Mouse (Mus musculus) thymus, postnatal 0 days (tissue): ENCODE measurements around the gene Mre11a. TPM values are rescaled to one million over a fixed set of nuclear protein-coding genes. Genes with fewer than 3 reads are reported as not detected.

Experiments
- DNase-seq: peaks from one replicate; pipeline ENCODE4 v3.0.0-alpha.2; 2015; ENCODE audit warnings: low spot score
- polyA plus RNA-seq: library from polyadenylated mRNA; unstranded; fragments of >200 nt; fragmentation: Nextera tagmentation; extraction: Ambion mirVana; gene quantifications from 2 replicates; pipeline ENCODE4 v1.2.1, GENCODE M21; 2015

Mre11a gene
- polyA plus RNA-seq, 1 experiment from 2014 or later, result 27.8 TPM

DNA sequence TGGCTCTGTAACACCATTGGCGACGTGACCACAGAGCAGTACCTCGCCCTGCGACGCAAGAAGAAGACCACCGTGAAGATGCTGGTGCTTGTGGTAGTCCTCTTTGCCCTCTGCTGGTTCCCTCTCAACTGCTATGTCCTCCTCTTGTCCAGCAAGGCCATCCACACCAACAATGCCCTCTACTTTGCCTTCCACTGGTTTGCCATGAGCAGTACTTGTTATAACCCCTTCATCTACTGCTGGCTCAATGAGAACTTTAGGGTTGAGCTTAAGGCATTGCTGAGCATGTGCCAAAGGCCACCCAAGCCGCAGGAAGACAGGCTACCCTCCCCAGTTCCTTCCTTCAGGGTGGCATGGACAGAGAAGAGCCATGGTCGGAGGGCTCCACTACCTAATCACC is 83.9 kb downstream of the Mre11a start:
- no peak for DNase-seq

DNA sequence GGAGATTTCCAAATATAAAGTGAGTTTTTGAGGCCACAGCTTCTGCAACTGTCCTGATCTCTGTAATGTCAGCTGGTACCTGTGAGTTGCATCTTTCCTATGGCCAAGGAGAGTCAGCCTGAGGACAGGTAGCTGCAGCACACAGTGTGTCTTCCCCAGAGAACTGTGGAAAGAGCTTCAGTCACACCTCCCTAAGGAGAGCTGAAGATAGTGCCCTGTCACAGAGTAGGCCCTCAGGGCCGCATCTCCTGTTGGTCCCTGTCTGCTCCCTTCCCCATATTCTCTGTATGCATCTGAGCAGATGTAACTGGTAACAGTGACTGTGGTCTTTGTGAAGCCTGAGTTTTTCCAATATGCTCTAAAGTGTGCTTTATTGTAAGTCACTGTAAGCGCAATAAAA is 85.9 kb downstream of the Mre11a start:
- no peak for DNase-seq

DNA sequence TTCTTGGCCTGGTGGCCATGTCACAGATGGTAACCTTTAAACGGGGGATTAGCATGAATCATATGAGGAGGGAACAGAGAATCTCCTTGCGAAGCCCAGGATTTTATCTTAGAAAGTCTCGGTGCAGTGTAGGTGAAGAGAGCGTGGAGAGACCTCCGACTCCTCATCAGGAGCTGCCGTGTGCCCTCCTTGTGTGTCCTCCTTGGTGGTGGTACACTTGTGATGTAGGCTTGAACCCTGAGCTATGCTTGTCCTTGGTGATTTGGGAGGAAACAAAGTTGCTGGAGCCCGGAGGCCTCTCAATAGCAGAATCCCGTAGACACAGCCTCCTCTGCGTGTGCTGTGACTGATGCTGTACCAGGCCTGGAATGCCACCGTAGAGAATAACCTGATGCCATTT is 86.3 kb downstream of the Mre11a start:
- no peak for DNase-seq

DNA sequence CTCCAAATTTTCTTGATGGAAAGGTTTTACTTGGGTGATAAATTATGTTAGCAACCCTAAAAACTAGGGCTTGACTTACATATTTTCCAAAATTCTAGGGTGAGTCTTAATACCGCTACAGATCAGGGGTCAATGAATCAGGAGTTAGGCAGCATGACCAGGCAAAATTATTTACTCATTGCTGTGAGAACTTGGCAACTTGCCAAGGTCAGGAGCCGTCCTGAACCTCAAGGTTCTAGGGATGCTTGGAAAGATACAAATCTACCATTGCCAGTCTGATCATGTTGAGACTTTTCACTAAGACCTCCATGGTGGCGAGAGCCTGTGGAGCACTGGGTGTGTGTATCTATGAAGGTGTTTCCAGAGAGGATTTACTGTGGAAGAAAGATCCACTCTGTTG is 87.1 kb downstream of the Mre11a start:
- DNase-seq, result no peak

GRCm38 (mm10) chr9:14872181-14872930 is 87.9 kb downstream of the Mre11a start:
- no peak for DNase-seq

DNA sequence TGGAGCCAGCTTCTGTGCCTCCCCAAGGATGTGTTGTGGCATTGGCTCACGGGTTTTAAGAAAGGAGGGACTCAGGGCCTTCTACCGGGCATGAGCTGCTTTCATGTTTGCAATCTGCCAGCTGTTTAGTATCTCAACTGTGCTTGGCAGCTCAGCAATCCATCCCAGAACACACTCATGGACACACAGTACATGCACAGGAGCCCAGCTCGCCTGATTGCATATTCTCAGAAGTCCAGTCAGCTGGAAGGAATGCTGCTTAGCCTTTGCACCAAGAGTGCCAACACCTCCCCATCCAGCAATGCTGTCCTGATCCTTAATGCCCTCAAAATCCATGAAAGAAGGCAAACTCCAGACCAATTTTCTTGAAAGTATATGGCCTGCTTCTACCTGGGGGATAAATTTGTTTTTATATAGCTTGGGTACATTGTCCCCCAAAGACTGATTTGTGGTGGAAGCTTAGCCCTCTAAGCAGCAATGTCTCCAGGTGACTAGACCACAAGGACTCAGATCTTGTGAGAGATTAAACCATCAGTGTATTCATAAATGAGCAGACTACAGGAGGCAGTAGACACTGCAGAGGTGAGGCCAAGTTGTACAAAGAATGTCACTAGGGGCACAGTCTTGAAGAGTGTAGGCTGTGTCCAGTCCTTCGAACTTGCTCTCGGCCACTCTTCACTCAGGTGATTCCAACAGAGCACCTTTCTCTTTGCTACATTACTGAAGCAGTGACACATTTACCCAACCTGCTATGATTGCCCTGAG is 91.5 kb downstream of the Mre11a start:
- peak; percentile 48 for DNase-seq

- DNase-seq, result peak; percentile 60
These were observed 92.1 kb downstream of the Mre11a start for GRCm38 (mm10) chr9:14876566-14876965.

DNA sequence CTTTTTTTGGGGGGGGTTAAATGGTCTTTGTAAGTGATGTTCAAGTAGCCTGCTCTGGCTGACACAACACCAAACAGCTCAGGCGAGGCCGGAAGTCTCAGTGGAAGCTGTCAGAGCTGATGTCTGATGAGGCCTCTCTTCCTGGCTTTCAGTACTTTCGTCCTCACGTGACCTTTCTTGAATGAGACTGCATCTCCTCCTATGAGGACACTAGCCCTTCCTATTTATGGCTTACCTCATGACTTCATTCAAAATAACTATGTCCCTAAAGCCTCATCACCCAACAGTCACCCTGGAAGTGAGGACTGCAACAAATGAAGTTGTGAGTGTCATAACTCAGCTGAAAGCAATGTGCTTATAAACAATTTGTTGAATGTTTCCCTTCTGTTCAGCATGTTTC is 100.2 kb downstream of the Mre11a start:
- peak; percentile 58 for DNase-seq

GRCm38 (mm10) chr9:14885151-14885550 is 100.7 kb downstream of the Mre11a start:
- peak; percentile 45 for DNase-seq

GRCm38 (mm10) chr9:14885954-14886353 is 101.5 kb downstream of the Mre11a start:
- no peak for DNase-seq

Other genes with a start within 250 kb of the Mre11a start
- gene Amotl1, start 139.6 kb upstream of the Mre11a start, polyA plus RNA-seq, result 6.6 and 7.9 TPM in 2 replicates
- 1.0 and 1.2 TPM in 2 replicates for gene Piwil4, start 43.9 kb upstream of the Mre11a start, polyA plus RNA-seq
- gene Fut4, start 32.3 kb upstream of the Mre11a start, polyA plus RNA-seq, result 1.9 TPM in 2 replicates
- gene 1700012B09Rik, start 13.6 kb upstream of the Mre11a start, polyA plus RNA-seq, result 0.77 TPM in 2 replicates
- 50.1 and 52.6 TPM in 2 replicates for gene Ankrd49, start 202 bp downstream of the Mre11a start, polyA plus RNA-seq
- gene Gpr83, start 75.6 kb downstream of the Mre11a start, polyA plus RNA-seq, result 7.4 and 9.4 TPM in 2 replicates
- gene Izumo1r, start 119.3 kb downstream of the Mre11a start, polyA plus RNA-seq, result 14.7 and 21.0 TPM in 2 replicates